Mouse (Mus musculus): ENCODE data around the gene Mthfsl.
A peak's percentile ranks its signal among the peaks of the same experiment; 100 is the strongest.
"Not testable (repeated sequence)": the region's sequence is repeated elsewhere in the genome, so short reads cannot be mapped to it uniquely, and the experiment has no call there.

Mthfsl gene

DNA sequence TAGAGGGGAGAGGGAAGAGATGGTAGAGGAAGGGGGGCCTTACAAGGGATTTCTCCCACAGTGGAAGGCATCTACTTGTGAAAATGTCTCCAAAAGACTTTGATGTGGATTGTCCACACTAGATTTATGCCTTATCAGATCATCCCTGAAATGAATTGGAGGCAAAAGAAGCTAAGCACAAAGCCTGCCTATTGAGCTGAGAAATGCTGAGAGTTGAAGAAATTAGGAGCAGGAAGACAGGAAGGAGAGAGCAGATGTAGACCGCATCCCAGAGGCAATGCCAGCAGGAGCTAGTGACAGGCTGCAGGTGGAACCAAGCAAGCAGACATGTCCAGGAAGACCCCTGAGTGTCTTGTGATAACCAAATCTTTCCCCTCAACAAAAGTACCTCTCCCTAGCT lies 33.4 kb downstream of the Mthfsl start:
- not testable (repeated sequence) for DNase-seq

DNA sequence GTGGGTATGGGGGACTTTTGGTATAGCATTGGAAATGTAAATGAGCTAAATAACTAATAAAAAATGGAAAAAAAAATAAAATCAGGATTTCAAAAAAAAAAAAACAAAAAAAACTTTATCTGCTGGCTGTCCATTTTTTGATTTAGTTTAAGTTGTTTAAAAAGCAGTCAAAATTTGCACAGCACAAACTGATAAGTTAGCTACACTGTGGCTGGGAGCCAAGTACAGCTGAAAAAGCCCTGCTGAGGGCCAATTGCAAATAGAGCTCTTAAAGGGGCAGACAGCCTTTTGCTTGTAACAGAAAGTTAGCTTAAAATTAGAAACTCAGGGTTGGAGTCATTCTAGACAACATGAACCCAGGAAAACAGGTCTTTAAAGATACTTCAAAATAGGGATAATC lies 61.8 kb downstream of the Mthfsl start:
- not testable (repeated sequence) for DNase-seq

DNA sequence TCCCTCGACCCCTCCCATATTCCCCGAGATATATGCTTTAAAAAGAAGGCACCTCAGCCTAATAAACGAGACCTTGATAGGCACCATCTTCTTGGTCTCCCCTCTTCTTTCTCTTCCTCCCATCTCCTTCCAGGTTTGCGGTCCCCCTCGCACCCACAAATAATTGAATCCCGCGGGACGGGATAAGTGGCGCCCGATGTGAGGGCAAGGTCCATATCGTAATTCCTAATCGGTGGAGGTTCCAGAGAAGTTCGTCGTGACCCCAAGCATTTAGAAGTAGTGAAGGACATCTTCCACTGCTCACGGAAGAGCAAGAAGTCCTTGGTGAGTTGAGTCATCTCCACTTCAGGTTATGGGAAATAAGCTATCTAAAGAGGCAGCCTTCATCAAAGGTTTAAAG lies 69.4 kb downstream of the Mthfsl start:
- DNase-seq: peak; percentile 83

All from heart, adult 11 months (tissue).